Mouse (Mus musculus) cortical plate, adult 2 months (tissue): ENCODE measurements around the gene Slc10a1. TPM values are rescaled to one million over a fixed set of nuclear protein-coding genes. Genes with fewer than 3 reads are reported as not detected.
"Not testable (repeated sequence)": the region's sequence is repeated elsewhere in the genome, so short reads cannot be mapped to it uniquely, and the experiment has no call there.

Experiments
- H3K27ac ChIP-seq: fragments of 200-500 bp; 2 replicates; pipeline ENCODE4 v1.5.1; 2012; ENCODE audit warnings: low read length, control low read depth, inconsistent platforms; ENCODE audit not compliant: insufficient read depth
- H3K4me1 ChIP-seq: fragments of 200-500 bp; 2 replicates; pipeline ENCODE4 v1.6.1; 2011; ENCODE audit warnings: low read length; ENCODE audit not compliant: control insufficient read depth, insufficient read depth
- H3K4me3 ChIP-seq: fragments of 200-500 bp; 2 replicates; pipeline ENCODE4 v1.5.1; 2011; ENCODE audit warnings: mild to moderate bottlenecking, low read length, control low read depth; ENCODE audit not compliant: insufficient read depth
- CTCF ChIP-seq: fragments of 200-500 bp; IDR thresholded peaks from 2 replicates; pipeline ENCODE4 v1.5.1; 2011; ENCODE audit warnings: mild to moderate bottlenecking, control low read depth, low read length; ENCODE audit not compliant: insufficient read depth; ENCODE audit errors: extremely low read depth
- POLR2A ChIP-seq: fragments of 200-500 bp; IDR thresholded peaks from 2 replicates; pipeline ENCODE4 v1.6.1; 2011; ENCODE audit warnings: mild to moderate bottlenecking, low read length, control low read depth; ENCODE audit not compliant: insufficient read depth; ENCODE audit errors: extremely low read depth
- polyA plus RNA-seq: library from polyadenylated mRNA; depleted of rRNA; stranded (reverse); fragments of >200 nt; gene quantifications from 2 replicates; pipeline ENCODE4 v1.2.3, GENCODE M21; 2012

Gene Slc10a1
- polyA plus RNA-seq, 1 experiment = not detected

- no peak for TF ChIP-seq CTCF
- TF ChIP-seq POLR2A = peak; percentile 100
- peak within 1 kb of the TSS; percentile 93 for H3K4me3 ChIP-seq
- peak within 1 kb of the TSS; percentile 98 for H3K27ac ChIP-seq
- peaks cover 5% of the 10 kb centered on the region for H3K4me1 ChIP-seq
These were observed 23.0 kb downstream of the Slc10a1 start, which contains the start of gene Srsf5 for GRCm38 (mm10) chr12:80945334-80945995. Gene Srsf5, plus strand, starts transcription at chr12:80945504.

DNA sequence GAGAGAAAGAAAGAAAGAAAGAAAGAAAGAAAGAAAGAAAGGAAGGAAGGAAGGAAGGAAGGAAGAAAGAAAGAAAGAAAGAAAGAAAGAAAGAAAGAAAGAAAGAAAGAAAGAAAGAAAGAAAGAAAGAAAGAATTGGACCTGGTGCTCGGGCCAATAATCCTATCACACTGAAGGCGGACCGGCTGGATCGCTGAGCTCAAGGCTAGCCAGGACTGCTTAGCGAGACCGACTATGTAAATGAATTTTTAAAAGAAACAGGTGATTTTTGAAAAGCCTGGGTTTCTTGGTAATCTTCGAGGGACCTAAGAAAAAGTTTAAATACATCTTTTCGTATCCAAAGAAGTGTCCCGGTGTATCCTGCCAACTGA is 23.6 kb downstream of the Slc10a1 start:
- H3K27ac ChIP-seq, H3K4me1 ChIP-seq: not testable (repeated sequence)
- H3K4me3 ChIP-seq = peak overlapping the region; percentile 93

DNA sequence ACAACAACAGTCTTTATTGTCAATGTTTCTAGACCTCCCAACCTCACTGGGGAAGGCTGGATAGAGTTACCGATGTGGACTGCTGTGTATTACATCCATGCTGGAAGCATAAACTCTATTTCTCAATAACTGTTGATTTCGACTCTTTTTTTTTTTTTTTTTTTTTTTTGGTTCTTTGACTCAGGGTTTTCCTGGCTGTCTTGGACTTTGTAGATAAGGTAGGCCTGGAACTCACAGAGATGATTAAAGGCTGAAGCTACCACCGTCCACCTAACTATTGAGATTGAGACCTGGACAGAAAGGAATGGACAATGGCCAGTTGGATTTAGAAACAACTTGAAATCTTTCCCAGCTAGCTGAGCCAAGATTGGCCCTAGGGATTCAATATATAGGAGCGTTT is 24.3 kb downstream of the Slc10a1 start:
- TF ChIP-seq CTCF (no peak), POLR2A (no peak)
- H3K4me1 ChIP-seq = peaks cover 5% of the 10 kb centered on the region
- no peak overlapping the region for H3K4me3 ChIP-seq
- no peak overlapping the region for H3K27ac ChIP-seq

DNA sequence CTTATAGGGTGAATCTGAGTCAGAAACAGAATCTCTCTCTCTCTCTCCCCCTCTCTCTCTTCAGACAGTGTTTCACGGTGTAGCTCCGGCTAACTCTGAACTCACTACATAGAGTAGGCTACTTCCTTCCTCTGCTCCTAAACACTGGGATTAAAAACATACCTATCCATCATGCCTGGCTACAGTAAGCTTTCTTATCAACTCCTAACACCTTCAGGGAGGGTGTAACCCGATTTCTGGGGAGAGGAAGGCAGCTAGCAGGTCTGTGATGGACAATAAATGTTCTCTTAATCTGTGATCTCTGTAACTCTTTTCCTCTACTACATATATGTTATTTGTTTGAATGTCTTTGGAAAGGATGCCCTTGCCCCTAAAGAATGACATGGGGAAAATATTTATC is 25.1 kb downstream of the Slc10a1 start:
- TF ChIP-seq POLR2A (no peak), CTCF (no peak)
- H3K4me3 ChIP-seq = no peak overlapping the region
- peaks cover 4% of the 10 kb centered on the region for H3K4me1 ChIP-seq
- no peak overlapping the region for H3K27ac ChIP-seq

DNA sequence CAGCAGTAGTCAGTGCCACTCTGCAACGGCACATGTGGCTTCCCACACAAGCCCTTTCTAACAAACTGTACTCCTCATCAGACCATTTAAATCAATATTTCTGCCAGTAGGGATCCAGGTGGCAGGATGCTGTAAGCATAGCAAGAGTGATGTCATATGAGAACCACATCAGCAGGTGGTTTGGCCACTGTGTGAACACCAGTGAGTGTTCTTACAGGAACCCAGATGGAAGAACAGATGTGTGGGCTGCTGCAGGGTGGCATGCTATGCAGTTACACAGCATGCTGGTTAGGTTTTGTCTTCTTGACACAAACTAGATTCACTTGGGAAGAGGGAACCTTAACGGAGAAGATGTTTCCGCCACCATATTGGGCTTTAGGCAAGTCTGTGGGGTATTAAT is 26.6 kb downstream of the Slc10a1 start:
- Histone ChIP-seq H3K4me3 (no peak overlapping the region), H3K4me1 (no peaks in the 10 kb centered on the region), H3K27ac (no peak overlapping the region)
- TF ChIP-seq CTCF (no peak), POLR2A (no peak)

- TF ChIP-seq CTCF (no peak), POLR2A (no peak)
- peak overlapping the region; percentile 48 for H3K27ac ChIP-seq
- no peak overlapping the region for H3K4me3 ChIP-seq
- H3K4me1 ChIP-seq = no peaks in the 10 kb centered on the region
These were observed 29.3 kb downstream of the Slc10a1 start for GRCm38 (mm10) chr12:80939165-80939564.

GRCm38 (mm10) chr12:80938642-80939041 is 29.9 kb downstream of the Slc10a1 start:
- Histone ChIP-seq H3K27ac (peak overlapping the region; percentile 48), H3K4me1 (no peaks in the 10 kb centered on the region), H3K4me3 (no peak overlapping the region)
- TF ChIP-seq CTCF = no peak
- no peak for TF ChIP-seq POLR2A

GRCm38 (mm10) chr12:80937331-80938029 is 31.0 kb downstream of the Slc10a1 start:
- H3K4me3 ChIP-seq = no peak overlapping the region
- no peak for TF ChIP-seq POLR2A
- no peak for TF ChIP-seq CTCF
- no peak overlapping the region for H3K27ac ChIP-seq
- H3K4me1 ChIP-seq = no peaks in the 10 kb centered on the region

DNA sequence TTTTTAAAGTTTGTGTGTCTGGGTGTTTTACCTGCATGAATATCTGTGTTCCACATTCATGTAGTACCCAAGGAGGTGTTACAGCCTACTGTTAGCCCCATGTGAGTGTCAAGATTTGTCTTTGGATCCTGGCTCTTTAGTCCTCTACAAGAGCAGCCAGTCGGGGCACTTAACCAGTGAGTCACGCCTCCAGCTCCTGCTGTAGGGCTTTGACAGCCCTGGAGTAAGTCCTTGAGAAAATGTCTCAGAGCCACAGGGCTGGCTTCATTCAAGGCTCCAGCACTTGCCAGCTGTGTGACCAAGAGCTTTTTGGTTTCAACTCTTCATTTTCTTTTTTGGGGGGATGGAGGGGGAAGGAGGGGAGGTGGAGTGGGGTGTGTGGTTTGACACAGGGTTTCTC is 31.8 kb downstream of the Slc10a1 start:
- H3K4me3 ChIP-seq = no peak overlapping the region
- no peak overlapping the region for H3K27ac ChIP-seq
- TF ChIP-seq POLR2A (no peak), CTCF (no peak)
- H3K4me1 ChIP-seq = no peaks in the 10 kb centered on the region

DNA sequence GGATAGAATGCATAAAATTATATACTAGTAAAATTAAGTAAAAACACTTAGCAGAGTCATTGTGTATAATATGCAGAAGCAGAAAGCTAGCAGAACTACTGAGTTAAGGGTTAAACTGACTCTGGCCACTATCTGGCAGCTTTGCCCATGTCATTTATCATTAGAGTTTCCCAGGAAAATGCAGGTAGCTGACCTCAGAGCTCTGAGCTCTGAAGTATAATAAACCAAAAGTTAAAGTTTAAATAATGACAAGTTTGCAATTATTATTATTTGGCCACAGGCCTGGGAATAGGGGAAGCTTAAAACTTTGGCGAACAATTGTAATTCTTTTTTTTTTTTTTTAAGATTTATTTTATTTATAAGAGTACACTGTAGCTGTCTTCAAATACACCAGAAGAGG is 35.6 kb downstream of the Slc10a1 start:
- no peak for TF ChIP-seq CTCF
- Histone ChIP-seq H3K4me3 (no peak overlapping the region), H3K4me1 (no peaks in the 10 kb centered on the region), H3K27ac (no peak overlapping the region)
